ENCODE assay signal across 19 mouse cellular contexts in the genomic region with DNA sequence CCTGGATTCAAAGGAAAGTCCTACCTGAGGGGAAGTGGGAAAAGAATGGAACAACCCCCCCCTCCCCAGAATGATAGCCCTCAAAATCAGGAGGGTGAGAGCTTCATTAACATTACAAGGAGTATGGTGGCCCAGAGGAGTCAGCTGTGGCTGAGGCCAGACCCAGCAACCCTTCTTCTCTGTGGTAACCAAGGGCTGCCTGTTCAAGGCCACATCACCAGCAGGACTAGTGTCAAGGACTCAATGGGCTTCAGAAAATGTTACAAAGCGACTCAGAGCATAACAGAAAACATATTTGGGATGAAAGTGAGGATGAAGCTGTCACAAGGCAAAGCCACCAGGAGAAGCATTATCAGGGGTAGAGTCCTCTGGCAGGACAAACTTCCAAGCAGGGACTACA. TPM values are rescaled to one million over a fixed set of nuclear protein-coding genes. Genes with fewer than 3 reads are reported as not detected.
DNase-seq lines count a peak whose midpoint lies in the region.
"Had no signal": no experiment of that assay in that cellular context is flagged by ENCODE, and none has a peak within 500 bp of the region (broad histone marks: within the 10 kb centered on the region; RNA-seq: fewer than 3 reads in every experiment).

No protein-coding gene starts in this region.

- intact Hi-C loops in heart, postnatal 36 days (cut with DNase I) = no loop called here

- peak; percentile 69 for DNase-seq in adrenal gland, adult 2 months
- DNase-seq in adrenal gland, postnatal 4 days (ENCODE audit: low spot score in 2 of 2) = no peak
- peak; percentile 32 for DNase-seq in ovary, adult 18-20 months (ENCODE audit: low spot score)
- no peak for DNase-seq in ovary, postnatal 10 days (ENCODE audit: low spot score)
- DNase-seq in ZHBTc4 (ENCODE audit: low read depth, low spot score) = peak; percentile 35
- peak; percentile 51 to 55 for DNase-seq in adrenal gland, postnatal 36 days
- DNase-seq in spleen, postnatal 4 days (ENCODE audit: low spot score in 2 of 2) = no peak
- DNase-seq in heart, postnatal 36 days = no peak
- DNase-seq: B cell, adult 2 months; cerebellum, adult 11 months; cerebellum, adult 2 months; cerebellum, adult 9-11 months; cerebellum, postnatal 25 days; gastrocnemius, postnatal 25 days; heart, adult 2 months; heart, postnatal 14 days; kidney, adult 11 months; kidney, adult 9 months had no signal

RNA-seq across cellular contexts. Expression of gene Fbxo47, which starts 49.6 kb away (rescaled TPM):
- total RNA-seq in adrenal gland, adult 2 months (2021) = 1 to 10 TPM in 1 of 2 experiments, under 1 TPM in 1; 0.78 to 1.0 TPM
- 0.21 TPM in 1 of 2 replicates, not detected in the other for polyA plus RNA-seq in adrenal gland, adult 2 months (2012; rRNA removed)
- 1 to 10 TPM; 1.2 to 1.8 TPM for total RNA-seq in adrenal gland, postnatal 4 days (2021)
- 1 to 10 TPM in 1 of 2 experiments, under 1 TPM in 1; 0.63 to 1.6 TPM for total RNA-seq in adrenal gland, postnatal 36 days (2021)
- under 1 TPM; 0.35 to 0.69 TPM for total RNA-seq in heart, postnatal 36 days (2021)

RNA-seq across cellular contexts. Expression of gene Plxdc1, which starts 52.7 kb away (rescaled TPM):
- total RNA-seq in adrenal gland, adult 2 months (2021) = 10 to 100 TPM; 17.5 to 22.2 TPM
- polyA plus RNA-seq in adrenal gland, adult 2 months (2012; rRNA removed) = 11.0 and 13.7 TPM in 2 replicates
- total RNA-seq in adrenal gland, postnatal 4 days (2021) = 10 to 100 TPM; 12.5 to 13.3 TPM
- total RNA-seq in adrenal gland, postnatal 36 days (2021) = 10 to 100 TPM in 1 of 2 experiments, 1 to 10 TPM in 1; 7.1 to 17.2 TPM
- 1 to 10 TPM; 5.1 to 6.2 TPM for total RNA-seq in heart, postnatal 36 days (2021)
- polyA plus RNA-seq: heart, embryonic 10.5 days had no signal

Comparison
In these comparisons a context has a peak if more than half of its experiments do, and no peak if none do; other contexts are left out.
1. DNase-seq: peak in adrenal gland, adult 2 months (single experiment), ovary, adult 18-20 months (single experiment), ZHBTc4 (single experiment) and adrenal gland, postnatal 36 days (2 of 2); none in adrenal gland, postnatal 4 days (0 of 2), ovary, postnatal 10 days (single experiment), spleen, postnatal 4 days (0 of 2) and heart, postnatal 36 days (0 of 2).